Mouse (Mus musculus): ENCODE measurements at regions not wholly inside any gene's neighbourhood (a gene's known extent, or its start where the extent isn't known, plus 50 kb on each side); places are given as distances from the start of the nearest gene placed in this dataset.

- no peak for DNase-seq (ENCODE audit: low spot score in 2 of 2)
These were observed 401.3 kb downstream of the Plcl1 start for GRCm38 (mm10) chr1:55807028-55807427.

- no peak for DNase-seq (ENCODE audit: low spot score in 2 of 2)
These were observed 403.2 kb downstream of the Plcl1 start for GRCm38 (mm10) chr1:55808724-55809519.

GRCm38 (mm10) chr1:55812486-55812885 lies 406.8 kb downstream of the Plcl1 start:
- DNase-seq (ENCODE audit: low spot score in 2 of 2) = no peak

GRCm38 (mm10) chr1:55820866-55821500 lies 415.3 kb downstream of the Plcl1 start:
- no peak for DNase-seq (ENCODE audit: low spot score in 2 of 2)

- DNase-seq (ENCODE audit: low spot score in 2 of 2) = no peak
These were observed 416.9 kb downstream of the Plcl1 start for GRCm38 (mm10) chr1:55822599-55822998.

- DNase-seq (ENCODE audit: low spot score in 2 of 2) = no peak
These were observed 421.5 kb downstream of the Plcl1 start for GRCm38 (mm10) chr1:55827191-55827590.

GRCm38 (mm10) chr1:55835281-55835680 lies 429.6 kb downstream of the Plcl1 start:
- no peak for DNase-seq (ENCODE audit: low spot score in 2 of 2)

GRCm38 (mm10) chr1:55836750-55837149 lies 431.0 kb downstream of the Plcl1 start:
- no peak for DNase-seq (ENCODE audit: low spot score in 2 of 2)

GRCm38 (mm10) chr1:55837366-55837765 lies 431.6 kb downstream of the Plcl1 start:
- DNase-seq (ENCODE audit: low spot score in 2 of 2) = no peak

- DNase-seq (ENCODE audit: low spot score in 2 of 2) = peak; percentile 7 to 29
These were observed 432.4 kb downstream of the Plcl1 start for GRCm38 (mm10) chr1:55838168-55838567.

GRCm38 (mm10) chr1:55848806-55849205 lies 443.1 kb downstream of the Plcl1 start:
- DNase-seq (ENCODE audit: low spot score in 2 of 2) = no peak

- DNase-seq (ENCODE audit: low spot score in 2 of 2) = no peak
These were observed 446.6 kb downstream of the Plcl1 start for GRCm38 (mm10) chr1:55852354-55852753.

GRCm38 (mm10) chr1:55859113-55859512 lies 453.4 kb downstream of the Plcl1 start:
- no peak for DNase-seq (ENCODE audit: low spot score in 2 of 2)

- no peak for DNase-seq (ENCODE audit: low spot score in 2 of 2)
These were observed 457.4 kb downstream of the Plcl1 start for GRCm38 (mm10) chr1:55863113-55863512.

- no peak for DNase-seq (ENCODE audit: low spot score in 2 of 2)
These were observed 459.6 kb downstream of the Plcl1 start for GRCm38 (mm10) chr1:55865274-55865673.

- no peak for DNase-seq (ENCODE audit: low spot score in 2 of 2)
These were observed 461.0 kb downstream of the Plcl1 start for GRCm38 (mm10) chr1:55866677-55867076.

GRCm38 (mm10) chr1:55873583-55873982 lies 467.9 kb downstream of the Plcl1 start:
- no peak for DNase-seq (ENCODE audit: low spot score in 2 of 2)

GRCm38 (mm10) chr1:55874143-55874867 lies 468.6 kb downstream of the Plcl1 start:
- DNase-seq (ENCODE audit: low spot score in 2 of 2) = peak; percentile 48 to 52

GRCm38 (mm10) chr1:55874868-55875144 lies 469.1 kb downstream of the Plcl1 start:
- DNase-seq (ENCODE audit: low spot score in 2 of 2) = no peak

GRCm38 (mm10) chr1:55884576-55884975 lies 478.9 kb downstream of the Plcl1 start:
- DNase-seq (ENCODE audit: low spot score in 2 of 2) = no peak

GRCm38 (mm10) chr1:55886383-55887070 lies 480.8 kb downstream of the Plcl1 start:
- no peak for DNase-seq (ENCODE audit: low spot score in 2 of 2)

- no peak for DNase-seq (ENCODE audit: low spot score in 2 of 2)
These were observed 481.7 kb downstream of the Plcl1 start for GRCm38 (mm10) chr1:55887386-55887785.

Data from left cerebral cortex, adult 8-10 months (tissue).